Mouse (Mus musculus): ENCODE results near the gene Fpr1. TPM values are rescaled to one million over a fixed set of nuclear protein-coding genes. Genes with fewer than 3 reads are reported as not detected.
A peak's percentile ranks its signal among the peaks of the same experiment; 100 is the strongest.

The Fpr1 gene
- polyA plus RNA-seq, 1 experiment from 2014 or later, result not detected

MicroRNA genes within 50 kb of the gene (microRNA counts, 519-probe panel; counts per million panel counts)
- microRNA mmu-let-7e (7,138 counts per million, percentile 90 among the panel's probes with 10 or more counts), microRNA mmu-miR-125a-3p (3,755 counts per million, percentile 21 among the panel's probes with 10 or more counts), microRNA mmu-miR-125a-5p (7,871 counts per million, percentile 96 among the panel's probes with 10 or more counts), microRNA mmu-miR-99b (6,800 counts per million, percentile 86 among the panel's probes with 10 or more counts)

Small RNAs within 50 kb of the gene (microRNA-seq; reads per million reads assigned to microRNA genes)
- gene Gm25927 (not detected), gene Mir125a (11,586 reads per million, percentile 96 among the genes with 10 or more reads in this experiment), gene Mir99b (29,181 reads per million, percentile 98 among the genes with 10 or more reads in this experiment), gene Mirlet7e (not detected)

Other genes starting within 250 kb of the Fpr1 start
- gene Vmn2r90, start 180.2 kb downstream of the Fpr1 start, polyA plus RNA-seq (2014; fragmentation: Nextera tagmentation; extraction: Ambion mirVana), result not detected in 2 replicates
- gene Spaca6, start 56.8 kb downstream of the Fpr1 start, polyA plus RNA-seq (2014; fragmentation: Nextera tagmentation; extraction: Ambion mirVana), result 18.5 and 20.0 TPM in 2 replicates
- gene Has1, start 28.7 kb downstream of the Fpr1 start, polyA plus RNA-seq (2014; fragmentation: Nextera tagmentation; extraction: Ambion mirVana), result 0.78 and 1.2 TPM in 2 replicates
- gene Fpr2, start 3.9 kb upstream of the Fpr1 start, polyA plus RNA-seq (2014; fragmentation: Nextera tagmentation; extraction: Ambion mirVana), result not detected in 2 replicates
- not detected in 2 replicates for gene Fpr3, start 3.9 kb upstream of the Fpr1 start, polyA plus RNA-seq (2014; fragmentation: Nextera tagmentation; extraction: Ambion mirVana)
- gene Fpr-rs4, start 137.8 kb upstream of the Fpr1 start, polyA plus RNA-seq (2014; fragmentation: Nextera tagmentation; extraction: Ambion mirVana), result not detected in 2 replicates
- gene Vmn2r124, start 165.5 kb upstream of the Fpr1 start, polyA plus RNA-seq (2014; fragmentation: Nextera tagmentation; extraction: Ambion mirVana), result not detected in 2 replicates
- gene Vmn2r91, start 201.1 kb upstream of the Fpr1 start, polyA plus RNA-seq (2014; fragmentation: Nextera tagmentation; extraction: Ambion mirVana), result not detected in 2 replicates